Mouse (Mus musculus) brain, embryonic 14.5 days (tissue): ENCODE measurements around the gene Gle1.
A peak's percentile ranks its signal among the peaks of the same experiment; 100 is the strongest.

Source experiments
- CTCF ChIP-seq: fragments of 200-500 bp; IDR thresholded peaks from 2 replicates; pipeline ENCODE4 v1.5.1; 2012; ENCODE audit warnings: inconsistent platforms, mild to moderate bottlenecking, moderate library complexity, borderline replicate concordance; ENCODE audit not compliant: insufficient read depth, insufficient read length; ENCODE audit errors: extremely low read depth
- POLR2A ChIP-seq: fragments of 200-500 bp; IDR thresholded peaks from 2 replicates; pipeline ENCODE4 v1.6.1; 2012; ENCODE audit warnings: mild to moderate bottlenecking, inconsistent platforms, borderline replicate concordance; ENCODE audit not compliant: poor library complexity, insufficient read depth, insufficient read length, severe bottlenecking; ENCODE audit errors: extremely low read depth

GRCm38 (mm10) chr2:29977307-29977706, 42.1 kb downstream of the Gle1 start:
- TF ChIP-seq CTCF (peak; percentile 39; the same call in 1 of the 2 replicates), POLR2A (no peak)
